Mouse (Mus musculus): ENCODE results near the gene Cavin1. TPM values are rescaled to one million over a fixed set of nuclear protein-coding genes. Genes with fewer than 3 reads are reported as not detected.

The Cavin1 gene
- polyA plus RNA-seq, 1 experiment from 2014 or later, result 461 TPM

DNA sequence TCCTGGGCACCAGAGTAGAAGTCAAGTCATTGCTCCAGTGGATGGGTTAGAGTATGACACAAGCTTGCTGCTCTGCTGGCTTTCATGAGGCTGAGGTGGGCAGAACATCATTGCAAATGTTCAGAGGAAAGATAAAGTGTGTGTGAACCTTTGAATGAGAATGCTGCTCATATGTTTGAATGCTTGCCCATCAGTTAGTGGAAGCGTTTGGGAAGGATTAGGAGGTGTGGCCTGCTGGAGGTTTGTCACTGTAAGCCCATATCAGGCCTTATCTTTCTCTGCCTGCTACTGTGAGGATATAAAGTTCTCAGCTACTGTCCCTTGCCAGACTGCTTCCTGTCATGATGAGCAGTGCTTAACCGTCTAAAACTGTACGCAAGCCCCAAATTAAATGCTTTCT, 55.6 kb downstream of the Cavin1 start:
- Histone ChIP-seq H3K4me1 (replicated peaks; ENCODE audit: control insufficient read depth, insufficient read depth, low read length) (no peaks in the 10 kb centered on the region), H3K9ac (ENCODE audit: low read length) (no peak overlapping the region), H3K9me3 (ENCODE audit: control insufficient read depth, low read length) (peaks cover 7% of the 10 kb centered on the region; the same call in 1 of the 2 replicates), H3K27ac (ENCODE audit: low read length) (no peak overlapping the region), H3K4me3 (ENCODE audit: low read length) (no peak overlapping the region), H3K36me3 (ENCODE audit: control insufficient read depth, insufficient read depth, low read length) (peaks cover 3% of the 10 kb centered on the region), H3K27me3 (ENCODE audit: control insufficient read depth, insufficient read depth, low read depth, low read length) (no peaks in the 10 kb centered on the region), H3K4me2 (ENCODE audit: low read depth, low read length) (no peak overlapping the region)
- WGBS, result 83% methylated on average over 3 of the region's 3 CpGs
- no peak for ATAC-seq (ENCODE audit: low read depth)

DNA sequence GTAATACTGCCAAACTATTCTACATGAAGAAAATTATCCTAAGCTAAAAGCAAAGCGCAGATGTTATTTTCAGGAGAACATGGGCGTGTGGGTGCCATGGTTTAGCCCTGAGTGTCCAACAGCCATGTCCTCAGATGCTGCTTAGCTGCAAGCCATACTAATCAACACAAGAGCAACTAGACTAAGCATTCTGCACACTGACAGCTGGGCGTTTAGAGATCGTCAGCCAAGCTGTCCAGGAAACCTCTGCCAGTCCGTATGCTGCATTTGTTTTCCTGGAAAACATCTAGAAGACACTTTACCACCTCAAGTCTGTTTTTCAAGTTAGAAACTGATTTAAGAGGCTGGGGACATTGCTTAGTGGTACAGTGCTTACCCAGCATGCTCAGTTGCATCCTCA, 56.3 kb downstream of the Cavin1 start:
- peaks cover 7% of the 10 kb centered on the region; the same call in 1 of the 2 replicates for H3K9me3 ChIP-seq (ENCODE audit: control insufficient read depth, low read length)
- H3K9ac ChIP-seq (ENCODE audit: low read length), result no peak overlapping the region
- peaks cover 3% of the 10 kb centered on the region for H3K36me3 ChIP-seq (ENCODE audit: control insufficient read depth, insufficient read depth, low read length)
- no peak for ATAC-seq (ENCODE audit: low read depth)
- 77% methylated on average over 5 of the region's 5 CpGs for WGBS
- H3K27ac ChIP-seq (ENCODE audit: low read length), result no peak overlapping the region
- no peak overlapping the region for H3K4me2 ChIP-seq (ENCODE audit: low read depth, low read length)
- no peaks in the 10 kb centered on the region for H3K4me1 ChIP-seq (replicated peaks; ENCODE audit: control insufficient read depth, insufficient read depth, low read length)
- no peak overlapping the region for H3K4me3 ChIP-seq (ENCODE audit: low read length)
- no peaks in the 10 kb centered on the region for H3K27me3 ChIP-seq (ENCODE audit: control insufficient read depth, insufficient read depth, low read depth, low read length)

DNA sequence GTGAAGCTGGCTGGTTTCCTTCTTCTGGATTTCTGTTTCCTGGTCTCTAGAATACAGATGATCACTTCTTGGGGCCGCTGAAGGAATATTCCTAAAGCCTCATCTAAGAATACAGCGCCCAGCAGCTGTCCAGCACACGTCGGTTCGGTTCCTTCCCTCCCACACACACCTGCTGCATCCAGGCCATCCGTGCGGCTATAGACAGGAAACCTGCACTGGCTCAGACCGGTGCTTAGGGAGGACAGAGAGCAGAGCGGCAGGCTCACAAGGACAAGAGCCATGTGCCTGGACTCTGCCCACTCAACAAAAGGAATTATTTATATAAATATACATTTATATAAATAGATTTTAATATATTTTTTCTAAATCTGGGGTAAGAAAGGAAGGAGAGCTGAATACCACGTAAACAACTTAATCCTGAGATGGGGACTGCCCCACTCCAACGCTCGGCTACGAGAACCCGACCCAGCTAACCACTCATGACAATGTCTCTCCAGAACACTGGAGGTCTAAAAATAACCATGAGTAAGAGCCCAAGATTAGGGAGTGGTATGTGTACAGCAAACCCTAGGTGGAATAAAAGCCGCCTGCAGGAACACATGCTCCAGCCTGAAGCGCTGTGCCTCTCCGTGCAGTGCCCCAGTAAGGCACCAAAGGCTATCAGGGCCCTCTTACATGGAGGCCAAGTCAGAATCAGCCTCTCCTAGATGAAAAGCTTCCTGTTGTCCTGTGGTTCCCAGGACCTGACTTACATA, 58.1 kb downstream of the Cavin1 start:
- peak overlapping the region; percentile 9; the same call in 1 of the 2 replicates for H3K27ac ChIP-seq (ENCODE audit: low read length)
- peak; percentile 52 for ATAC-seq (ENCODE audit: low read depth)

DNA sequence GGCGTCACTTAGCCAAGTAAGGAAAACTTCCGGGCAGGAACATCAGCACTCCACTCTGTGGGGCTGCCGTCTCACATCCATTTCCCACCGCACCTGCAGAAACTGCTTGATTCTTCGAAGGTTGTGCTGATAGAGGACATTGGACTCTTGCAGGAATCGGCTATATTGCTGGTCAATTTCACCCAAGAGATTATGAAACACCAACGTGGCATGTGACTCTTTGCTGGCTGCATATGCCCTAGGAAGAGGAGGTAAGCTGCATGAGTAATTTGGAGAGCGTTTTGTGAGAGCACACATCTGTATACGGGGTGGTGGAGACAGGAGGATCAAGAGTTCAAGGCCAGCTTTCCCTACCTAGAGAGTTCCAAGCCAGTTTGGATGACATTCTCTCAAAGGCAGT, 62.1 kb downstream of the Cavin1 start:
- H3K36me3 ChIP-seq (ENCODE audit: control insufficient read depth, insufficient read depth, low read length), result peaks cover 13% of the 10 kb centered on the region
- no peak overlapping the region for H3K4me3 ChIP-seq (ENCODE audit: low read length)
- ATAC-seq (ENCODE audit: low read depth), result no peak
- no peaks in the 10 kb centered on the region for H3K9me3 ChIP-seq (ENCODE audit: control insufficient read depth, low read length)
- no peak overlapping the region for H3K4me2 ChIP-seq (ENCODE audit: low read depth, low read length)
- no peaks in the 10 kb centered on the region for H3K27me3 ChIP-seq (ENCODE audit: control insufficient read depth, insufficient read depth, low read depth, low read length)
- 83% methylated on average over 9 of the region's 9 CpGs for WGBS
- no peak overlapping the region for H3K27ac ChIP-seq (ENCODE audit: low read length)
- H3K4me1 ChIP-seq (replicated peaks; ENCODE audit: control insufficient read depth, insufficient read depth, low read length), result no peaks in the 10 kb centered on the region
- H3K9ac ChIP-seq (ENCODE audit: low read length), result no peak overlapping the region

More for the DNA sequence above, 58.1 kb downstream of the Cavin1 start:
- 70% methylated on average over 17 of the region's 17 CpGs for WGBS
- Histone ChIP-seq H3K4me1 (replicated peaks; ENCODE audit: control insufficient read depth, insufficient read depth, low read length) (no peaks in the 10 kb centered on the region), H3K4me2 (ENCODE audit: low read depth, low read length) (no peak overlapping the region), H3K9ac (ENCODE audit: low read length) (no peak overlapping the region), H3K4me3 (ENCODE audit: low read length) (no peak overlapping the region), H3K9me3 (ENCODE audit: control insufficient read depth, low read length) (peaks cover 7% of the 10 kb centered on the region; the same call in 1 of the 2 replicates), H3K36me3 (ENCODE audit: control insufficient read depth, insufficient read depth, low read length) (peaks cover 5% of the 10 kb centered on the region), H3K27me3 (ENCODE audit: control insufficient read depth, insufficient read depth, low read depth, low read length) (no peaks in the 10 kb centered on the region)

DNA sequence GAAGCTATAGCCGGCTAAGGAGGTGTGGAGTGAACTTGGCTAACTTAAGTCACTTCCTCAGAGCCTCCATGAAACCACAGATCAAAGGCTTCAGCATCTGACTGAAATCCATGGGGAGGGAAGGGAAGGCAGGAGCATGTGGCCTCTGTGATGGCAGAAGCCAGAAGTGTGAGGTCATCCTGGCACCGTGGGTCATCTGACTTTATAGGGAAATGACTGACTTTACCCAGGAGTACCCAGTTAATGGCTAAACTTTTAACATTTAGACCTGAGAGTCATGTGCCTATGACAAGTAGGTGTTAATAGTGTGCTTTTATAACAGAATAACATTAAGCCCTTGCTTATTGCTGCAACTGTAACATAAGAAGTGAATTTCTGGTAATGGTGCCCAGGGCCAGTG, 62.6 kb downstream of the Cavin1 start:
- H3K36me3 ChIP-seq (ENCODE audit: control insufficient read depth, insufficient read depth, low read length), result peaks cover 18% of the 10 kb centered on the region
- H3K27ac ChIP-seq (ENCODE audit: low read length), result no peak overlapping the region
- no peak overlapping the region for H3K9ac ChIP-seq (ENCODE audit: low read length)
- H3K27me3 ChIP-seq (ENCODE audit: control insufficient read depth, insufficient read depth, low read depth, low read length), result no peaks in the 10 kb centered on the region
- no peak overlapping the region for H3K4me3 ChIP-seq (ENCODE audit: low read length)
- WGBS, result 63% methylated on average over 2 of the region's 2 CpGs
- H3K4me2 ChIP-seq (ENCODE audit: low read depth, low read length), result no peak overlapping the region
- no peak for ATAC-seq (ENCODE audit: low read depth)
- H3K9me3 ChIP-seq (ENCODE audit: control insufficient read depth, low read length), result no peaks in the 10 kb centered on the region
- H3K4me1 ChIP-seq (replicated peaks; ENCODE audit: control insufficient read depth, insufficient read depth, low read length), result no peaks in the 10 kb centered on the region

DNA sequence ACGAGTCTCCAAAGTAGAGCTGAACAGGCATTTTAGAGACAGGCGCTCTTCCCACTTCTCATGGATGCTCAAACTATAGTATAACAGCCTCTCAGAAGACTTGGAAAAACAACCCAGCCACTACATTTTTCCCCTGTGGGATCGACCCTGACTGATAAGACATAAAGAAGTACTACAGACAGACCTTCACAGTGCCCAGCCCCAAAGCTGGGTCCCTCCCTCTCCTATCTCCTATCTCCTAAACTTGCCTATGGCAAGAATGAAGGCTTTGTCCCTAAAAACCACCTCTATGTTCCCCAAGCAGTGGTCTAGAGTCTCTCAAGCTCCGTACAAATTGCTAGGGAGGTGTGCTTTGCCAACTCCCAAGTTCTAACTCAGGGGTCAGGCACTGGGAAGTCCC, 63.8 kb downstream of the Cavin1 start:
- WGBS, result 77% methylated on average over 4 of the region's 4 CpGs
- no peak overlapping the region for H3K4me3 ChIP-seq (ENCODE audit: low read length)
- no peak for ATAC-seq (ENCODE audit: low read depth)
- H3K4me1 ChIP-seq (replicated peaks; ENCODE audit: control insufficient read depth, insufficient read depth, low read length), result no peaks in the 10 kb centered on the region
- H3K27ac ChIP-seq (ENCODE audit: low read length), result no peak overlapping the region
- peaks cover 24% of the 10 kb centered on the region for H3K36me3 ChIP-seq (ENCODE audit: control insufficient read depth, insufficient read depth, low read length)
- H3K4me2 ChIP-seq (ENCODE audit: low read depth, low read length), result no peak overlapping the region
- H3K9me3 ChIP-seq (ENCODE audit: control insufficient read depth, low read length), result no peaks in the 10 kb centered on the region
- no peaks in the 10 kb centered on the region for H3K27me3 ChIP-seq (ENCODE audit: control insufficient read depth, insufficient read depth, low read depth, low read length)
- H3K9ac ChIP-seq (ENCODE audit: low read length), result no peak overlapping the region

Other genes with a start within 250 kb of the Cavin1 start
- 34.3 and 39.8 TPM in 2 replicates for gene Rab5c, start 232.7 kb downstream of the Cavin1 start, polyA plus RNA-seq (2015; fragmentation: Nextera tagmentation; extraction: Ambion mirVana)
- gene Kcnh4, start 210.9 kb downstream of the Cavin1 start, polyA plus RNA-seq (2015; fragmentation: Nextera tagmentation; extraction: Ambion mirVana), result not detected in 2 replicates
- not detected in 2 replicates for gene Hcrt, start 208.0 kb downstream of the Cavin1 start, polyA plus RNA-seq (2015; fragmentation: Nextera tagmentation; extraction: Ambion mirVana)
- 6.2 and 6.8 TPM in 2 replicates for gene Ghdc, start 199.9 kb downstream of the Cavin1 start, polyA plus RNA-seq (2015; fragmentation: Nextera tagmentation; extraction: Ambion mirVana)
- 27.2 and 28.4 TPM in 2 replicates for gene Stat5b, start 120.2 kb downstream of the Cavin1 start, polyA plus RNA-seq (2015; fragmentation: Nextera tagmentation; extraction: Ambion mirVana)
- gene Stat5a, start 111.5 kb downstream of the Cavin1 start, polyA plus RNA-seq (2015; fragmentation: Nextera tagmentation; extraction: Ambion mirVana), result 11.0 and 11.3 TPM in 2 replicates
- gene Stat3, start 31.3 kb downstream of the Cavin1 start, polyA plus RNA-seq (2015; fragmentation: Nextera tagmentation; extraction: Ambion mirVana), result 58.5 and 63.7 TPM in 2 replicates
- gene Atp6v0a1, start 38.6 kb upstream of the Cavin1 start, polyA plus RNA-seq (2015; fragmentation: Nextera tagmentation; extraction: Ambion mirVana), result 36.7 and 36.9 TPM in 2 replicates
- gene Naglu, start 99.1 kb upstream of the Cavin1 start, polyA plus RNA-seq (2015; fragmentation: Nextera tagmentation; extraction: Ambion mirVana), result 20.6 and 23.1 TPM in 2 replicates
- gene Hsd17b1, start 107.5 kb upstream of the Cavin1 start, polyA plus RNA-seq (2015; fragmentation: Nextera tagmentation; extraction: Ambion mirVana), result 0.15 and 0.19 TPM in 2 replicates
- 39.7 and 45.1 TPM in 2 replicates for gene Coasy, start 111.7 kb upstream of the Cavin1 start, polyA plus RNA-seq (2015; fragmentation: Nextera tagmentation; extraction: Ambion mirVana)
- gene Mlx, start 116.4 kb upstream of the Cavin1 start, polyA plus RNA-seq (2015; fragmentation: Nextera tagmentation; extraction: Ambion mirVana), result 41.3 and 60.3 TPM in 2 replicates
- gene Psmc3ip, start 124.5 kb upstream of the Cavin1 start, polyA plus RNA-seq (2015; fragmentation: Nextera tagmentation; extraction: Ambion mirVana), result 29.3 and 32.3 TPM in 2 replicates
- 18.4 and 19.6 TPM in 2 replicates for gene Retreg3, start 149.0 kb upstream of the Cavin1 start, polyA plus RNA-seq (2015; fragmentation: Nextera tagmentation; extraction: Ambion mirVana)
- 70.6 and 82.1 TPM in 2 replicates for gene Tubg1, start 149.1 kb upstream of the Cavin1 start, polyA plus RNA-seq (2015; fragmentation: Nextera tagmentation; extraction: Ambion mirVana)
- 3.1 TPM in 2 replicates for gene Tubg2, start 185.0 kb upstream of the Cavin1 start, polyA plus RNA-seq (2015; fragmentation: Nextera tagmentation; extraction: Ambion mirVana)
- 1.1 and 1.2 TPM in 2 replicates for gene Cntnap1, start 199.6 kb upstream of the Cavin1 start, polyA plus RNA-seq (2015; fragmentation: Nextera tagmentation; extraction: Ambion mirVana)
- gene Plekhh3, start 200.5 kb upstream of the Cavin1 start, polyA plus RNA-seq (2015; fragmentation: Nextera tagmentation; extraction: Ambion mirVana), result 17.0 and 17.1 TPM in 2 replicates
- 0.23 and 0.35 TPM in 2 replicates for gene Ccr10, start 204.6 kb upstream of the Cavin1 start, polyA plus RNA-seq (2015; fragmentation: Nextera tagmentation; extraction: Ambion mirVana)

Data from lung, embryonic 16.5 days (tissue).